Mouse (Mus musculus) MEL (cell line): ENCODE measurements around the gene Dna2. TPM values are rescaled to one million over a fixed set of nuclear protein-coding genes. Genes with fewer than 3 reads are reported as not detected.

Experiments
- DNase-seq: peaks from one replicate; pipeline ENCODE4 v3.0.0; 2011; ENCODE audit warnings: low read depth, low spot score
- H3K27ac ChIP-seq: 2 replicates; pipeline ENCODE4 v1.5.1; 2012; ENCODE audit warnings: low read depth, mild to moderate bottlenecking, control low read depth, low read length, moderate library complexity; ENCODE audit not compliant: control insufficient read depth
- H3K27me3 ChIP-seq, 2 experiments: fragments of 150-350 bp in 1 of 2; sonication (generic) in 1 of 2; 2 replicates each; pipeline ENCODE4 v1.6.1; 2012; ENCODE audit warnings: low read length in 2 of 2, mild to moderate bottlenecking in 2 of 2, improper control_type of control experiment in 1 of 2, moderate library complexity in 1 of 2; ENCODE audit not compliant: insufficient read depth in 2 of 2, control insufficient read depth in 1 of 2
- H3K36me3 ChIP-seq, 2 experiments: 2 replicates each; pipeline ENCODE4 v1.6.1; 2012 to 2014; ENCODE audit warnings: low read length in 2 of 2, improper control_type of control experiment in 1 of 2, inconsistent platforms in 1 of 2, mild to moderate bottlenecking in 1 of 2; ENCODE audit not compliant: insufficient read depth in 2 of 2, control insufficient read depth in 1 of 2
- H3K4me1 ChIP-seq, 2 experiments: fragments of 150-350 bp in 1 of 2; sonication (generic) in 1 of 2; 2 replicates each; pipeline ENCODE4 v1.6.1; 2012; ENCODE audit warnings: low read length in 2 of 2, improper control_type of control experiment in 1 of 2, mild to moderate bottlenecking in 1 of 2; ENCODE audit not compliant: insufficient read depth in 2 of 2, control insufficient read depth in 1 of 2
- H3K4me3 ChIP-seq, 2 experiments: fragments of 150-350 bp in 1 of 2; sonication (generic) in 1 of 2; 2 replicates each; pipeline ENCODE4 v1.5.1; 2012; ENCODE audit warnings: low read depth in 2 of 2, low read length in 2 of 2, mild to moderate bottlenecking in 2 of 2, moderate library complexity in 2 of 2, control low read depth in 1 of 2, improper control_type of control experiment in 1 of 2; ENCODE audit not compliant: control insufficient read depth in 1 of 2, insufficient read depth in 1 of 2
- H3K79me2 ChIP-seq: 2 replicates; pipeline ENCODE4 v1.6.1; 2012; ENCODE audit warnings: mild to moderate bottlenecking, low read length, moderate library complexity; ENCODE audit not compliant: control insufficient read depth, poor library complexity, insufficient read depth
- H3K9ac ChIP-seq: 2 replicates; pipeline ENCODE4 v1.6.1; 2012; ENCODE audit warnings: low read depth, mild to moderate bottlenecking, control low read depth, low read length, moderate library complexity; ENCODE audit not compliant: control insufficient read depth, poor library complexity, severe bottlenecking
- H3K9me3 ChIP-seq: fragments of 150-350 bp; sonication (generic); replicated peaks from 2 replicates; pipeline ENCODE4 v1.6.1; 2012; ENCODE audit warnings: mild to moderate bottlenecking, low read length, improper control_type of control experiment, moderate library complexity; ENCODE audit not compliant: insufficient read depth
- BHLHE40 ChIP-seq: IDR thresholded peaks from 2 replicates; pipeline ENCODE4 v1.6.1; 2012; ENCODE audit warnings: low read depth, mild to moderate bottlenecking, inconsistent platforms, low read length, improper control_type of control experiment, borderline replicate concordance
- CHD1 ChIP-seq: IDR thresholded peaks from 2 replicates; pipeline ENCODE4 v1.6.1; 2012; ENCODE audit warnings: low read depth, mild to moderate bottlenecking, inconsistent platforms, low read length, improper control_type of control experiment
- CHD2 ChIP-seq: IDR thresholded peaks from 2 replicates; pipeline ENCODE4 v1.6.1; 2011; ENCODE audit warnings: low read length, improper control_type of control experiment
- CTCF ChIP-seq, 3 experiments: IDR thresholded peaks in 2 of 3; conservative IDR thresholded peaks in 1 of 3; 2 replicates each; pipeline ENCODE4 v1.5.1; 2011 to 2012; ENCODE audit warnings: low read length in 3 of 3, low read depth in 2 of 3, mild to moderate bottlenecking in 2 of 3, improper control_type of control experiment in 1 of 3, inconsistent platforms in 1 of 3, mixed read lengths in 1 of 3, moderate library complexity in 1 of 3; ENCODE audit not compliant: control insufficient read depth in 1 of 3, insufficient read depth in 1 of 3, poor library complexity in 1 of 3, severe bottlenecking in 1 of 3
- ETS1 ChIP-seq: IDR thresholded peaks from 2 replicates; pipeline ENCODE4 v1.6.1; 2012; ENCODE audit warnings: low read depth, mild to moderate bottlenecking, inconsistent platforms, low read length, improper control_type of control experiment, moderate library complexity
- GABPA ChIP-seq: IDR thresholded peaks from 2 replicates; pipeline ENCODE4 v1.6.1; 2012; ENCODE audit warnings: low read depth, mild to moderate bottlenecking, inconsistent platforms, low read length, improper control_type of control experiment, moderate library complexity
- GATA1 ChIP-seq: IDR thresholded peaks from 2 replicates; pipeline ENCODE4 v1.6.1; 2011; ENCODE audit warnings: low read depth, low read length, improper control_type of control experiment
- MAX ChIP-seq: IDR thresholded peaks from 2 replicates; pipeline ENCODE4 v1.6.1; 2011; ENCODE audit warnings: low read length, improper control_type of control experiment
- MEF2A ChIP-seq: IDR thresholded peaks from 2 replicates; pipeline ENCODE4 v1.6.1; 2014; ENCODE audit warnings: low read depth, mild to moderate bottlenecking, inconsistent platforms, low read length, improper control_type of control experiment; ENCODE audit not compliant: poor library complexity, insufficient replicate concordance, severe bottlenecking; ENCODE audit errors: extremely low read depth
- MYC ChIP-seq: IDR thresholded peaks from 2 replicates; pipeline ENCODE4 v1.6.1; 2011; ENCODE audit warnings: low read depth, mild to moderate bottlenecking, low read length, improper control_type of control experiment, moderate library complexity
- NRF1 ChIP-seq: IDR thresholded peaks from 2 replicates; pipeline ENCODE4 v1.6.1; 2014; ENCODE audit warnings: low read depth, mild to moderate bottlenecking, inconsistent platforms, low read length, improper control_type of control experiment, moderate library complexity; ENCODE audit not compliant: poor library complexity, insufficient read depth, severe bottlenecking
- RAD21 ChIP-seq: IDR thresholded peaks from 2 replicates; pipeline ENCODE4 v1.6.1; 2011; ENCODE audit warnings: mild to moderate bottlenecking, low read depth, low read length, improper control_type of control experiment
- SMC3 ChIP-seq: IDR thresholded peaks from 2 replicates; pipeline ENCODE4 v1.6.1; 2011; ENCODE audit warnings: low read depth, low read length, improper control_type of control experiment
- TCF12 ChIP-seq: IDR thresholded peaks from 2 replicates; pipeline ENCODE4 v1.6.1; 2014; ENCODE audit warnings: low read depth, mild to moderate bottlenecking, inconsistent platforms, low read length, improper control_type of control experiment, moderate library complexity
- USF2 ChIP-seq, 2 experiments: IDR thresholded peaks; 2 replicates each; pipeline ENCODE4 v1.6.1; 2011 to 2012; ENCODE audit warnings: improper control_type of control experiment in 2 of 2, low read length in 2 of 2, borderline replicate concordance in 1 of 2, inconsistent platforms in 1 of 2, low read depth in 1 of 2, mild to moderate bottlenecking in 1 of 2; ENCODE audit not compliant: insufficient read depth in 1 of 2
- ZC3H11A ChIP-seq: IDR thresholded peaks from 2 replicates; pipeline ENCODE4 v1.6.1; 2012; ENCODE audit warnings: low read depth, mild to moderate bottlenecking, inconsistent platforms, low read length, improper control_type of control experiment
- ZNF384 ChIP-seq: IDR thresholded peaks from 2 replicates; pipeline ENCODE4 v1.6.1; 2012; ENCODE audit warnings: low read depth, mild to moderate bottlenecking, inconsistent platforms, low read length, improper control_type of control experiment
- polyA plus RNA-seq, 2 experiments: library from polyadenylated mRNA; stranded (reverse) in 1 of 2; unstranded in 1 of 2; fragments of >175 nt in 1 of 2; fragments of >200 nt in 1 of 2; gene quantifications; 2 replicates each; pipeline versions ENCODE4 v1.2.1 to v1.2.4; 2012; ENCODE audit warnings: low replicate concordance in 2 of 2, low read depth in 1 of 2; ENCODE audit not compliant: insufficient read length in 2 of 2, insufficient read depth in 1 of 2, missing spikeins in 1 of 2
- total RNA-seq: library from RNA; depleted of rRNA; stranded (reverse); fragments of 300-350 nt; gene quantifications from 2 replicates; pipeline ENCODE4 v1.2.3, GENCODE M21; 2012

The Dna2 gene
- total and polyA plus RNA-seq, 3 experiments = 30.3 to 40.9 TPM; not detected in 1

DNA sequence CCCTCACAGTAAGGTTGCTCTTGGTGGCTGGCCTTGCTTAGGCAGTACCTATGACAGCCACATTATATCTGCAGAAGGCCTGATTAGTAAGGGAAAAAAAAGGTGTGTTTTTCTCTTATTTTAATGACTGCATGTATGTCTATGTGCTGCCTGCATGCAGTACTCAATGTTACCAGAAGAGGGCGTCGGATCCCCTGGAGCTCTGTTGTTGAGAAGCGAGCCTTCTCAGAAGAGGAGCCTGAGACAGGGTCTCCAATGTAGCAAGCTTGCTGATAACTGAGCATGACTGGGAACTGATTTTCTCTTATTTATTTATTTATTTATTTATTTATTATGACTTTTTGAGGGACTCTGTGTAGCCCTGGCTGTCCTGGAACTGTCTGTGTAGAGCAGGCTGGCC lies 40.5 kb downstream of the Dna2 start:
- Histone ChIP-seq H3K36me3 (no peaks in the 10 kb centered on the region), H3K27ac (no peak overlapping the region), H3K9me3 (no peaks in the 10 kb centered on the region), H3K4me1 (no peaks in the 10 kb centered on the region), H3K27me3 (no peaks in the 10 kb centered on the region), H3K9ac (no peak overlapping the region), H3K79me2 (no peaks in the 10 kb centered on the region), H3K4me3 (no peak overlapping the region)
- peak; percentile 77 for DNase-seq
- TF ChIP-seq SMC3 (peak; percentile 79), MAX (no peak), GATA1 (no peak), ZNF384 (no peak), NRF1 (no peak), BHLHE40 (no peak), MEF2A (no peak), ETS1 (no peak), MYC (no peak), RAD21 (peak; percentile 45), ZC3H11A (peak; percentile 41; the same call in 1 of the 2 replicates), CHD2 (no peak), CTCF (IDR thresholded peaks at IDR 0.05 in 2 of 3, conservative IDR thresholded peaks at IDR 0.05 in 1 of 3; ENCODE audit: control insufficient read depth in 1 of 3, insufficient read depth in 1 of 3, low read depth in 2 of 3, low read length in 3 of 3, poor library complexity in 1 of 3, severe bottlenecking in 1 of 3) (peak; percentile 75 to 96 (median 76)), GABPA (no peak), TCF12 (no peak), CHD1 (no peak)

DNA sequence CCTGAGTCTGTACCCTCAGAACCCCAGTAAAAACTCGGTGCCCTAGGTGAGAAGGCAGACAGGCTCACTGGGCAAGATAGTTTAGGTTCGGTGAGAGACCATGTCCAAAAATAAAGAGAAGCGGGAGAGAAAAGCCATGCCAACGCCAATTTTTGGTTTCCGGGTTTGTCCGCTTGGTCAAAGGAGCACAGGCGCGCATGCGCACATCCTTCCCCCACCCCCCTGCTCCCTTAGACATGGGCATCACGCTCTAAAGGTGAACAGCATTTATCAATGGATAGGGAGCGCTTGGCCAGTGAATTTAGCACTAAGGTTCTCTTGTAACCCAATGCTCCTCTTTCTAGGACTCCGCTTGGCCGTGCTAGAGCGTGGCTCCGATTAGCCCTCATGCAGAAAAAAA lies 43.8 kb downstream of the Dna2 start:
- H3K9me3 ChIP-seq = no peaks in the 10 kb centered on the region
- TF ChIP-seq USF2 (IDR thresholded peaks at IDR 0.05; ENCODE audit: borderline replicate concordance in 1 of 2, insufficient read depth in 1 of 2, low read depth in 1 of 2, low read length in 2 of 2) = no peak
- TF ChIP-seq, all 39 proteins: peak for 0
- H3K27me3 ChIP-seq = no peaks in the 10 kb centered on the region
- no peaks in the 10 kb centered on the region for H3K36me3 ChIP-seq
- no peaks in the 10 kb centered on the region for H3K4me1 ChIP-seq
- H3K4me3 ChIP-seq = no peak overlapping the region
- no peak overlapping the region for H3K9ac ChIP-seq
- DNase-seq = no peak
- no peak overlapping the region for H3K27ac ChIP-seq
- H3K79me2 ChIP-seq = no peaks in the 10 kb centered on the region
